Mouse (Mus musculus) thymus, adult 2 months (tissue): ENCODE measurements around the gene Fndc3b.

Source experiments
- CTCF ChIP-seq: fragments of 200-500 bp; IDR thresholded peaks from 2 replicates; pipeline ENCODE4 v1.5.1; 2012; ENCODE audit warnings: mild to moderate bottlenecking, control low read depth, low read length, moderate library complexity, borderline replicate concordance; ENCODE audit not compliant: control insufficient read depth, poor library complexity, insufficient read depth; ENCODE audit errors: extremely low read depth
- POLR2A ChIP-seq: fragments of 200-500 bp; IDR thresholded peaks from 2 replicates; pipeline ENCODE4 v1.6.1; 2012; ENCODE audit warnings: mild to moderate bottlenecking, low read length, control low read depth, moderate library complexity; ENCODE audit not compliant: control insufficient read depth, poor library complexity, insufficient read depth; ENCODE audit errors: extremely low read depth

- TF ChIP-seq CTCF (no peak), POLR2A (no peak)
Observed at GRCm38 (mm10) chr3:27690030-27690429, 21.1 kb downstream of the Fndc3b start.
